Mouse (Mus musculus): ENCODE measurements around the gene Adamtsl4.

Gene Adamtsl4

DNA sequence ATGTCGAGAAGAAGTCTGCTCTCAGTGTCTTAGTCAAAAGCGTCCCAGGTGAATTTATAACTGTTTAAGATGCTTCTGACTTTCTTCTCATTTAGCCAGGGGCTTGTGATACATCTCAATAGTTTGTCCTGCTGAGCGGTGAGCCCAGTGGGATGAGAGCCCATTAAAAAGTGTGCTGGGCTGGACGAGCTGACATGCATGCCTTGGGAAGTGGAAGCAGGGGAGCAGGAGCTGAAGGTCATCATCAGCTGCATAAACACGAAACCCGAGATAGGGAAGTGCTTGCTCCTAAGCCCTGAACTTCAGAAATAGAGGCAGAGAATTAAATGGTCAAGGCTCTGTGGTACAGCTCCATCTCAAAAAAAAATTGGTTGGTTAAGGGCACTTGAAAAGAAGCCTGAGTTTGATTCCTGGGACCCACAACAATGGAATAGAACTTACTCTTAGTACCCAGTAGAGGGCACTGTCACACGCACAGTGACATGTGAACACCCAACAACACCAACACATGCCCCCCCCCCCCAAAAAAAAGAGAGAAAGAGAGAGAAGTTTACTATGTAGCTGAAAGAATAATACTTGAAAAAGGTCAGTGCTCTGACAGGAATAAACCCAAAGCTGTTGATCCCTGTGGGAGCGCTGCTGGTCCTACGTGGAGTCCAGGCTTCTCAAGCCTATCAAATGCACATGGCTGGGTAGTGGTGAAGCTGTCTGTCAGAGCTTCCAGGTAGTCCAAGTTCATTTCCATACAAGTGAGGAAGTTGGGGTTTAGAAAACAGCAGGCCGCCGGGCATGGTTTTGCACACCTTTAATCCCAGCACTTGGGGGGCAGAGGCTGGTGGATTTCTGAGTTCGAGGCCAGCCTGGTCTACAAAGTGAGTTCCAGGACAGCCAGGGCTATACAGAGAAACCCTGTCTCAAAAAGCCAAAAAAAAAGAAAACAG, 54.8 kb downstream of the Adamtsl4 start:
- DNase-seq (ENCODE audit: low read depth): no peak

DNA sequence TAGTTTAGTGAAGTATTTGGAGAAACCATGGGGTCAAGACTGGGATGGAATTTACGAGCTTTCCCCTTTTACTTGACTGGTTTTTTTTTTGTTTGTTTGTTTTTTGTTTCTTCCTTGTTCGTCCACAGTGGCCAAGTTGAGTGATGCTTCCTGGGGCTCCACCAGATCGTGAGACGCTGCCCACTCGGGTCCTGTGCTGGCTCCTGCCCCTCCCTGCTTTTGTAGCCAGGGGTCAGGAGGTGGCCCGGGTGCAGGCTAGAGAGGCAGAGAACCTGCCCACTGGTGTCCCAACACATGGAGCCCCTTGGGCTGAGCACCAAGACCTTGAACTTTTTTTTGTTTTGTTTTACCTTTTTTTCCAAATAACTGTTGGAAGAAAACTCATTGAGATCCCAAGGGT, 56.4 kb downstream of the Adamtsl4 start:
- no peak for DNase-seq (ENCODE audit: low read depth)

DNA sequence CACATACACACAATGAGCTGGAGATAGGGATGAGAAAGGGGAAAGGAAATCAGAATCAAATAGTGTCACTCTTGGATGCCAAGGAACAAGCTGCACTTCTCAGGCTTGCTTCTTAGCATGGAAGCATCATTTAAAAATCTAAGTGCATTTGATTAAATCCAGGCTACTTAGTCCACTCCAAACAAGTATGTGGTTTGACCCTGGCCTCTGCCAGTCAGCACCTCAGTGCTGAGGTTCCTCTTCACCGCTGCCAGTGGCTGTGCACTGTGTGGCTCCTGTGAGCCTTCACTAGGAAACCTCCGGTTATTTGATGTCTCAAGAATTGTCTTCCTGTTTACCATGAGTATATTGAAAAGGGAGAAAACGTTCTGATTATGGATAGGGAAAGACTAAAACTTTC, 56.9 kb downstream of the Adamtsl4 start:
- no peak for DNase-seq (ENCODE audit: low read depth)

DNA sequence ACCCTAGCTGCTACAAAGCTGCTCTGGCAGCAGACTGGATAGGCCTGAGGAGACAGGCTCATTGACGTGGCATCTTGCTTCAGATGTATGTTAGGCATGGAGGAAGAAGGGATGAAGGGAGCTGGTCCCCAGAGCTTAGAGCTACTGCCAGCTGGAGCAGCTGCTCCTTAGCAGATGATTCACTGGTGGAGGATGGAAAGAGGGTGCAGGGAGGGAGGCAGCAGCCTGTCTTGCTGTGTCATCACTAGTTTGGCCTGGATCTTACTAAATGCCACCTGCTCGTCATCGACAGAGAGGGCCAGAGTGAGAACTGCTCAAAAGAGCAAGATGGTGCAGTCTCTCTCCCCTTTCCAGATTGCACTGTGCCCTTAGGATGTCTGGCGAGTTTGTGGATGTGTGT, 58.0 kb downstream of the Adamtsl4 start:
- DNase-seq (ENCODE audit: low read depth): no peak

GRCm38 (mm10) chr3:95627763-95628162, 60.0 kb downstream of the Adamtsl4 start:
- no peak for DNase-seq (ENCODE audit: low read depth)
